Mouse (Mus musculus) testis, adult 2 months (tissue): ENCODE measurements around the gene Itgb2l.

ENCODE experiments used
- CTCF ChIP-seq: fragments of 200-500 bp; IDR thresholded peaks from 2 replicates; pipeline ENCODE4 v1.5.1; 2012; ENCODE audit warnings: low read depth, mild to moderate bottlenecking, inconsistent platforms, low read length, moderate library complexity; ENCODE audit not compliant: control insufficient read depth, insufficient read depth, insufficient replicate concordance
- POLR2A ChIP-seq: fragments of 200-500 bp; IDR thresholded peaks from 2 replicates; pipeline ENCODE4 v1.6.1; 2012; ENCODE audit warnings: low read depth, mild to moderate bottlenecking, inconsistent platforms, low read length, moderate library complexity; ENCODE audit not compliant: control insufficient read depth

- TF ChIP-seq CTCF (no peak), POLR2A (no peak)
These were observed 18.4 kb downstream of the Itgb2l start for GRCm38 (mm10) chr16:96425044-96425443.
